In the genomic region with DNA sequence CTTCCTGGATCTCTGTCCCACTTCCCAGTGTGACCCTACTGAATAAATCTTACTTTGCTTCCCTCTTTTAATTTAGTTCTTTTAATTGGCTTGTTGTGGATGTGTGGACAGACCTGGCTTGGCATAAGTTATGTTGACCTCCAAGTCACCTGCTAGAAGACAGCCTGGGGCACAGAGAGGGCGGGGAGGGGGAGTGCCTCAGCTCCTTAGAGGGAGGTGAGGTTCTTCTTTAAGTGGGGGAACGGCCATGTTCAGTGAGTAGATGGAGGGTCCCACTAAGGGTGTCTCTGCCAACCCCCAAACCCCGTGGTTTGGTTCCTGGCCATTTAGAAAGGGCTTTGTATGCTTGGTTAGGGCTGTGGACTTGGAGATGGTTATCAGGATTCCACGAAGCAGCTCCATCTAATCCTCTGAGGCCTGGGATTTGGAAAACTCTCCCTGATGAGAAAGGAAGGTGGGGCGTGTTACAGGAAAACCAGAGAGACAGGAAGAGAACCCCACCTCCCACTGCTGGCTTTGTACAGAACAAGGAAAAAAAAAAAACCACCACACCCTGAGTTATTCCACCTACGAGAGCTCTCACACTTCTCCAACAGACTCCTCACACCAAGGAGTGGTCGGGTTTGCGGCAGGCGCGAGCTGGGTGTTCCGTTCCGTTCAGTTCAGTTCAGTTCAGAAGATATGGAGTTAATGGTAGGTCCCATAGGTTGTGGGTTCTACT, we compare ENCODE assay signal across 26 mouse cellular contexts. TPM values are rescaled to one million over a fixed set of nuclear protein-coding genes. Genes with fewer than 3 reads are reported as not detected.
A peak's percentile ranks its signal among the peaks of the same experiment; 100 is the strongest.
DNase-seq lines count a peak whose midpoint lies in the region; ATAC-seq and TF ChIP-seq lines count a peak whose summit lies in the region.
"Had no signal": no experiment of that assay in that cellular context is flagged by ENCODE, and none has a peak within 500 bp of the region (broad histone marks: within the 10 kb centered on the region; RNA-seq: fewer than 3 reads in every experiment).

No protein-coding gene starts in this region.

- H3K27ac ChIP-seq in kidney, embryonic 14.5 days (ENCODE audit: low read depth, low read length) = no peak overlapping the region
- peak overlapping the region; percentile 80 for H3K27ac ChIP-seq in ES-E14 (ENCODE audit: insufficient read depth, low read depth, low read length, poor library complexity, severe bottlenecking)
- H3K27ac ChIP-seq in neural tube, embryonic 15.5 days (replicated peaks) = no peak overlapping the region
- H3K27ac ChIP-seq in midbrain, embryonic 14.5 days (replicated peaks; ENCODE audit: low read depth, low read length) = no peak overlapping the region
- H3K27ac ChIP-seq: limb, embryonic 12.5 days; liver, embryonic 13.5 days; lung, embryonic 15.5 days; midbrain, embryonic 12.5 days; neural tube, embryonic 12.5 days had no signal

- H3K4me2 ChIP-seq in kidney, embryonic 14.5 days (replicated peaks; ENCODE audit: low read depth, low read length) = no peak overlapping the region
- H3K4me2 ChIP-seq in neural tube, embryonic 15.5 days = no peak overlapping the region
- no peak overlapping the region for H3K4me2 ChIP-seq in midbrain, embryonic 14.5 days (ENCODE audit: low read length)
- H3K4me2 ChIP-seq: heart, embryonic 11.5 days; limb, embryonic 12.5 days; liver, embryonic 13.5 days; lung, embryonic 15.5 days; midbrain, embryonic 12.5 days; neural tube, embryonic 12.5 days had no signal

- ATAC-seq in kidney, embryonic 14.5 days (ENCODE audit: low FRiP score, low TSS enrichment) = no peak
- ATAC-seq in neural tube, embryonic 15.5 days (ENCODE audit: low FRiP score) = no peak
- ATAC-seq in midbrain, embryonic 14.5 days (ENCODE audit: low FRiP score, low TSS enrichment) = no peak
- ATAC-seq: forebrain, embryonic 14.5 days; hindbrain, embryonic 16.5 days; intestine, postnatal 0 days had no signal

- no peaks in the 10 kb centered on the region for H3K36me3 ChIP-seq in kidney, embryonic 14.5 days (ENCODE audit: control insufficient read depth, insufficient read depth, low read length)
- no peaks in the 10 kb centered on the region for H3K36me3 ChIP-seq in ES-E14 (ENCODE audit: control insufficient read depth, insufficient read depth, low read length, poor library complexity, severe bottlenecking)
- H3K36me3 ChIP-seq in neural tube, embryonic 15.5 days = no peaks in the 10 kb centered on the region
- no peaks in the 10 kb centered on the region for H3K36me3 ChIP-seq in midbrain, embryonic 14.5 days (ENCODE audit: control insufficient read depth, insufficient read depth, low read length)
- H3K36me3 ChIP-seq: limb, embryonic 12.5 days; liver, embryonic 13.5 days; lung, embryonic 15.5 days; midbrain, embryonic 12.5 days; neural tube, embryonic 12.5 days had no signal

- H3K9ac ChIP-seq in kidney, embryonic 14.5 days (ENCODE audit: low read depth, low read length) = no peak overlapping the region
- no peak overlapping the region; the same call in 1 of the 2 replicates for H3K9ac ChIP-seq in ES-E14 (ENCODE audit: insufficient read depth, low read depth, low read length, poor library complexity, severe bottlenecking)
- no peak overlapping the region for H3K9ac ChIP-seq in neural tube, embryonic 15.5 days (replicated peaks)
- no peak overlapping the region for H3K9ac ChIP-seq in midbrain, embryonic 14.5 days (replicated peaks; ENCODE audit: low read length)
- H3K9ac ChIP-seq: limb, embryonic 12.5 days; liver, embryonic 13.5 days; lung, embryonic 15.5 days; midbrain, embryonic 12.5 days; neural tube, embryonic 12.5 days had no signal

- H3K9me3 ChIP-seq in kidney, embryonic 14.5 days (ENCODE audit: control insufficient read depth, low read length) = no peaks in the 10 kb centered on the region
- H3K9me3 ChIP-seq in ES-E14 (ENCODE audit: control insufficient read depth, insufficient read depth, low read depth, low read length) = no peaks in the 10 kb centered on the region
- no peaks in the 10 kb centered on the region for H3K9me3 ChIP-seq in neural tube, embryonic 15.5 days (replicated peaks)
- H3K9me3 ChIP-seq in midbrain, embryonic 14.5 days (ENCODE audit: control insufficient read depth, low read length) = no peaks in the 10 kb centered on the region
- H3K9me3 ChIP-seq: limb, embryonic 12.5 days; liver, embryonic 13.5 days; lung, embryonic 15.5 days; midbrain, embryonic 12.5 days; neural tube, embryonic 12.5 days had no signal

- DNase-seq in kidney, adult 18-20 months = peak; percentile 67
- DNase-seq in ES-E14 (ENCODE audit: low read depth, low spot score) = no peak
- DNase-seq in brain, adult 2 months (ENCODE audit: low read depth, low spot score) = peak; percentile 39
- DNase-seq in kidney, postnatal 14 days = peak; percentile 54
- no peak for DNase-seq in midbrain, embryonic 14.5 days
- no peak for DNase-seq in cerebellum, adult 11-12 months
- DNase-seq: adrenal gland, postnatal 36 days; cerebellum, adult 9-10 months; gastrocnemius, postnatal 36 days; liver, embryonic 13.5 days; thymus, adult 2 months had no signal

- H3K27me3 ChIP-seq in kidney, embryonic 14.5 days (ENCODE audit: control insufficient read depth, insufficient read depth, low read length) = no peaks in the 10 kb centered on the region
- no peaks in the 10 kb centered on the region for H3K27me3 ChIP-seq in neural tube, embryonic 15.5 days (replicated peaks)
- H3K27me3 ChIP-seq in midbrain, embryonic 14.5 days (ENCODE audit: control insufficient read depth, insufficient read depth, low read length) = no peaks in the 10 kb centered on the region
- H3K27me3 ChIP-seq: limb, embryonic 12.5 days; liver, embryonic 13.5 days; lung, embryonic 15.5 days; midbrain, embryonic 12.5 days; neural tube, embryonic 12.5 days had no signal

- no peak overlapping the region for H3K4me3 ChIP-seq in kidney, embryonic 14.5 days (ENCODE audit: low read length)
- H3K4me3 ChIP-seq in ES-E14 (ENCODE audit: insufficient read depth in 1 of 2, low read depth in 1 of 2, low read length in 2 of 2, poor library complexity in 1 of 2, severe bottlenecking in 1 of 2) = no peak overlapping the region
- H3K4me3 ChIP-seq in neural tube, embryonic 15.5 days (replicated peaks) = no peak overlapping the region
- no peak overlapping the region for H3K4me3 ChIP-seq in midbrain, embryonic 14.5 days (replicated peaks; ENCODE audit: low read depth, low read length)
- H3K4me3 ChIP-seq: limb, embryonic 12.5 days; liver, embryonic 13.5 days; lung, embryonic 15.5 days; midbrain, embryonic 12.5 days; neural tube, embryonic 12.5 days had no signal

- in situ Hi-C loops in ES-E14 (cut with MboI; ENCODE audit: low sequenced_read_pairs in 2 of 2, unreplicated experiment in 2 of 2) = no loop called here

- peaks cover 11% of the 10 kb centered on the region; the same call in 1 of the 2 replicates for H3K4me1 ChIP-seq in kidney, embryonic 14.5 days (ENCODE audit: control insufficient read depth, insufficient read depth, low read length)
- H3K4me1 ChIP-seq in ES-E14 (ENCODE audit: control insufficient read depth in 2 of 2, insufficient read depth in 2 of 2, low read length in 2 of 2, poor library complexity in 1 of 2) = peaks cover 2 to 8% of the 10 kb centered on the region in 2 experiments; a peak in 2 of 4 replicates
- peaks cover 7% of the 10 kb centered on the region for H3K4me1 ChIP-seq in neural tube, embryonic 15.5 days
- H3K4me1 ChIP-seq in midbrain, embryonic 14.5 days (ENCODE audit: control insufficient read depth, insufficient read depth, low read length) = no peaks in the 10 kb centered on the region
- H3K4me1 ChIP-seq: neural tube, embryonic 12.5 days had no signal

- 78% methylated on average over 12 of the region's 12 CpGs for WGBS in kidney, embryonic 14.5 days
- 86% methylated on average over 12 of the region's 12 CpGs for WGBS in neural tube, embryonic 15.5 days
- WGBS in midbrain, embryonic 14.5 days = 85% methylated on average over 12 of the region's 12 CpGs

TF ChIP-seq in ES-E14, 5 proteins besides CTCF, POLR2A, EP300 and RAD21:
- TF ChIP-seq MAFK (IDR thresholded peaks at IDR 0.05; ENCODE audit: insufficient read depth, low read depth, low read length) (no peak), ZC3H11A (IDR thresholded peaks at IDR 0.05; ENCODE audit: borderline replicate concordance, low read depth, low read length) (no peak), ZNF384 (IDR thresholded peaks at IDR 0.05; ENCODE audit: low read depth, low read length) (peak; percentile 65; the same call in 1 of the 2 replicates), HCFC1 (IDR thresholded peaks at IDR 0.05; ENCODE audit: borderline replicate concordance, insufficient read depth, low read length) (no peak)

RNA-seq across cellular contexts. Expression of a gene that starts 3.3 kb away (rescaled TPM):
- polyA plus RNA-seq in kidney, embryonic 14.5 days (2014; fragmentation: Nextera tagmentation; extraction: Ambion mirVana) = not detected in 2 replicates
- not detected in 2 replicates for total RNA-seq in ES-E14 (2012; rRNA removed)
- 0.27 and 0.58 TPM in 2 replicates for polyA plus RNA-seq in neural tube, embryonic 15.5 days (2015; fragmentation: Nextera tagmentation; extraction: Ambion mirVana)
- polyA plus RNA-seq in midbrain, embryonic 14.5 days (2014; fragmentation: Nextera tagmentation; extraction: Ambion mirVana) = 0.24 and 0.74 TPM in 2 replicates
- total RNA-seq: adrenal gland, postnatal 36 days; common myeloid progenitor, adult 5-6 weeks; MEL had no signal
- polyA plus RNA-seq: embryonic facial prominence, embryonic 11.5 days; heart, embryonic 11.5 days; intestine, postnatal 0 days; limb, embryonic 12.5 days; liver, embryonic 13.5 days; lung, embryonic 15.5 days; neural tube, embryonic 12.5 days had no signal

RNA-seq across cellular contexts. Expression of a gene that starts 5.2 kb away (rescaled TPM):
- polyA plus RNA-seq in kidney, embryonic 14.5 days (2014; fragmentation: Nextera tagmentation; extraction: Ambion mirVana) = 28.0 and 37.3 TPM in 2 replicates
- 30.1 and 37.3 TPM in 2 replicates for total RNA-seq in ES-E14 (2012; rRNA removed)
- polyA plus RNA-seq in neural tube, embryonic 15.5 days (2015; fragmentation: Nextera tagmentation; extraction: Ambion mirVana) = 34.8 and 34.9 TPM in 2 replicates
- polyA plus RNA-seq in midbrain, embryonic 14.5 days (2014; fragmentation: Nextera tagmentation; extraction: Ambion mirVana) = 42.0 and 49.2 TPM in 2 replicates

RNA-seq across cellular contexts. Expression of a gene that starts 18.7 kb away (rescaled TPM):
- polyA plus RNA-seq in kidney, embryonic 14.5 days (2014; fragmentation: Nextera tagmentation; extraction: Ambion mirVana) = 0.09 TPM in 1 of 2 replicates, not detected in the other
- not detected in 2 replicates for total RNA-seq in ES-E14 (2012; rRNA removed)
- 0.31 and 1.0 TPM in 2 replicates for polyA plus RNA-seq in neural tube, embryonic 15.5 days (2015; fragmentation: Nextera tagmentation; extraction: Ambion mirVana)
- not detected in 2 replicates for polyA plus RNA-seq in midbrain, embryonic 14.5 days (2014; fragmentation: Nextera tagmentation; extraction: Ambion mirVana)
- total RNA-seq: common myeloid progenitor, adult 5-6 weeks; MEL had no signal
- polyA plus RNA-seq: forebrain, embryonic 14.5 days; limb, embryonic 12.5 days; neural tube, embryonic 12.5 days had no signal

RNA-seq across cellular contexts. Expression of a gene that starts 23.4 kb away (rescaled TPM):
- polyA plus RNA-seq in kidney, embryonic 14.5 days (2014; fragmentation: Nextera tagmentation; extraction: Ambion mirVana) = 3.6 and 6.0 TPM in 2 replicates
- 1.6 and 4.5 TPM in 2 replicates for total RNA-seq in ES-E14 (2012; rRNA removed)
- polyA plus RNA-seq in neural tube, embryonic 15.5 days (2015; fragmentation: Nextera tagmentation; extraction: Ambion mirVana) = 0.27 TPM in 1 of 2 replicates, not detected in the other
- not detected in 2 replicates for polyA plus RNA-seq in midbrain, embryonic 14.5 days (2014; fragmentation: Nextera tagmentation; extraction: Ambion mirVana)
- total RNA-seq: adrenal gland, postnatal 36 days; common myeloid progenitor, adult 5-6 weeks; layer of hippocampus, postnatal 10 days; MEL had no signal
- polyA plus RNA-seq: embryonic facial prominence, embryonic 11.5 days; forebrain, embryonic 14.5 days; hindbrain, embryonic 16.5 days; intestine, postnatal 0 days; limb, embryonic 12.5 days; liver, embryonic 13.5 days; lung, embryonic 15.5 days; midbrain, embryonic 12.5 days; neural tube, embryonic 12.5 days had no signal

RNA-seq across cellular contexts. Expression of a gene that starts 40.7 kb away (rescaled TPM):
- polyA plus RNA-seq in kidney, embryonic 14.5 days (2014; fragmentation: Nextera tagmentation; extraction: Ambion mirVana) = 2.0 and 3.9 TPM in 2 replicates
- total RNA-seq in ES-E14 (2012; rRNA removed) = 0.62 and 0.79 TPM in 2 replicates
- 0.33 TPM in 1 of 2 replicates, not detected in the other for polyA plus RNA-seq in neural tube, embryonic 15.5 days (2015; fragmentation: Nextera tagmentation; extraction: Ambion mirVana)
- 0.11 TPM in 1 of 2 replicates, not detected in the other for polyA plus RNA-seq in midbrain, embryonic 14.5 days (2014; fragmentation: Nextera tagmentation; extraction: Ambion mirVana)
- total RNA-seq: adrenal gland, postnatal 36 days; common myeloid progenitor, adult 5-6 weeks; heart, postnatal 36 days; layer of hippocampus, postnatal 10 days; MEL had no signal
- polyA plus RNA-seq: forebrain, embryonic 14.5 days; intestine, postnatal 0 days; liver, embryonic 13.5 days; midbrain, embryonic 12.5 days; neural tube, embryonic 12.5 days had no signal

Comparison
In these comparisons a context has a peak if more than half of its experiments do, and no peak if none do; other contexts are left out.
1. DNase-seq: peak in kidney, adult 18-20 months (single experiment), brain, adult 2 months (single experiment) and kidney, postnatal 14 days (single experiment); none in ES-E14 (single experiment), midbrain, embryonic 14.5 days (single experiment) and cerebellum, adult 11-12 months (single experiment).